Mouse (Mus musculus) stomach, postnatal 0 days (tissue): ENCODE measurements around the gene Dnmt3b.

Experiments
- CTCF ChIP-seq: IDR thresholded peaks from 2 replicates; pipeline ENCODE4 v1.5.1; 2016; ENCODE audit warnings: antibody characterized with exemption, low read depth, mild to moderate bottlenecking, moderate library complexity
- EP300 ChIP-seq: optimal IDR thresholded peaks from 2 replicates; pipeline ENCODE3; 2016; ENCODE audit warnings: antibody characterized with exemption

DNA sequence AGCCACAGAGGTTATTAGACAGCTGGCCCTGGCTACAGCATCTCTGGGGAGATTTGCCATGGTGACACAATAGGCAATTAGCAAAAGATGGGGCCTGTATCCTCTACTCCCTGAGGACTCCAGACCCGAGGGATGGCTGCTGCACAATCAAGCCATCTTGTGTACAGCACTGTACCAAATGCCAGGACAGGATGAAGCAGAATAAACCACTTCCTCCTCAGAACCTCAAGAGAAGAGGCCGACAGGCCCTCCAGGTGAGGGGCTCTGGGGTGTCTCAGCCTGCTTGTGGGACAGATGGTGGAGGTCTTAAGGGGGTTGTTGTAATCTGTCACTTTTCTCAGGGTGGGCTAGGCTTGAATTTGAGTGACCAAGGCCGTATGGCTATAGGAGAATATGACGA is 84.8 kb downstream of the Dnmt3b start:
- TF ChIP-seq CTCF (no peak), EP300 (no peak)
